Mouse (Mus musculus) hindbrain, embryonic 16.5 days (tissue): ENCODE measurements around the gene Eef1akmt2. TPM values are rescaled to one million over a fixed set of nuclear protein-coding genes. Genes with fewer than 3 reads are reported as not detected.

Experiments used
- ATAC-seq: fragments of 200-750 bp; cut with Nextera tagmentation; 2 replicates; pipeline ENCODE4 v1.8.0; 2017; ENCODE audit warnings: moderate TSS enrichment, moderate library complexity
- H3K27ac ChIP-seq: fragments of 300-500 bp; sonication (generic); 2 replicates; pipeline ENCODE4 v1.5.1; 2014; ENCODE audit warnings: low read depth, mild to moderate bottlenecking, control low read depth, low read length, moderate library complexity
- H3K27me3 ChIP-seq: fragments of 300-500 bp; sonication (generic); replicated peaks from 2 replicates; pipeline ENCODE4 v1.6.1; 2014; ENCODE audit warnings: low read length; ENCODE audit not compliant: control insufficient read depth, insufficient read depth
- H3K36me3 ChIP-seq: fragments of 300-500 bp; sonication (generic); 2 replicates; pipeline ENCODE4 v1.6.1; 2014; ENCODE audit warnings: mild to moderate bottlenecking, low read length, moderate library complexity, mixed read lengths; ENCODE audit not compliant: control insufficient read depth, insufficient read depth
- H3K4me1 ChIP-seq: fragments of 300-500 bp; sonication (generic); 2 replicates; pipeline ENCODE4 v1.6.1; 2014; ENCODE audit warnings: low read depth, low read length; ENCODE audit not compliant: control insufficient read depth, insufficient read depth
- H3K4me2 ChIP-seq: fragments of 300-500 bp; sonication (generic); 2 replicates; pipeline ENCODE4 v1.6.1; 2014; ENCODE audit warnings: mild to moderate bottlenecking, low read length, control low read depth, moderate library complexity
- H3K4me3 ChIP-seq: fragments of 300-500 bp; sonication (generic); 2 replicates; pipeline ENCODE4 v1.5.1; 2014; ENCODE audit warnings: mild to moderate bottlenecking, low read length, control low read depth, moderate library complexity
- H3K9ac ChIP-seq: fragments of 300-500 bp; sonication (generic); 2 replicates; pipeline ENCODE4 v1.6.1; 2014; ENCODE audit warnings: low read depth, mild to moderate bottlenecking, control low read depth, low read length, moderate library complexity
- H3K9me3 ChIP-seq: fragments of 300-500 bp; sonication (generic); 2 replicates; pipeline ENCODE4 v1.6.1; 2014; ENCODE audit warnings: mild to moderate bottlenecking, low read length, moderate library complexity; ENCODE audit not compliant: control insufficient read depth
- WGBS: fragments of 180-500 bp; shearing (Covaris S2); extraction: QIAGEN DNeasy Blood & Tissue Kit; methylation state at CpG from one replicate; pipeline ENCODE4 v1.1.7; 2014; 5-methylcytosine and 5-hydroxymethylcytosine counted together
- polyA plus RNA-seq: library from polyadenylated mRNA; unstranded; fragments of >200 nt; fragmentation: Nextera tagmentation; extraction: Ambion mirVana; gene quantifications from 2 replicates; pipeline ENCODE4 v1.2.1, GENCODE M21; 2015

Gene Eef1akmt2
- polyA plus RNA-seq, 1 experiment from 2014 or later: 87.6 TPM

DNA sequence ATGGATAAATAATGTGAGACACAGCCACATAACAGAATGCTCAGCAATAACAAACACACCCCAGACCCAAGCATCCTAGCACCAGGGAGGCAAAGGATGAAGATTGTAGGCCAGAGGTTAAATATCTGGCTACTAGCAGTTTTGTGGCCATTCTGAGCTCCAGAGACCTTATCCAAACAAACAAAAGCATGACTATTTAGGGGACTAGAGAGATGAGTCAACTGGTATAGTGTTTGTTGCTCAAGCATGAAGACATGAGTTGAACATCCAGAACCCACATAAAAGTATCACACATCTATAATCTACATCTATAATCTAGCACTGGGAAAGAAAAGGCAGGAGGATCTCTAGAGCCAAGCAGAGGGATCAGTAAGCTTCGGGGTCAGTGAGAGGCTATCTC lies 10.0 kb downstream of the Eef1akmt2 start:
- ATAC-seq: no peak
- Histone ChIP-seq H3K4me2 (no peak overlapping the region), H3K27me3 (no peaks in the 10 kb centered on the region), H3K4me1 (no peaks in the 10 kb centered on the region), H3K36me3 (peaks cover 8% of the 10 kb centered on the region), H3K9ac (no peak overlapping the region), H3K9me3 (no peaks in the 10 kb centered on the region), H3K27ac (no peak overlapping the region), H3K4me3 (no peak overlapping the region)
- 93% methylated on average over 1 of the region's 1 CpGs for WGBS

DNA sequence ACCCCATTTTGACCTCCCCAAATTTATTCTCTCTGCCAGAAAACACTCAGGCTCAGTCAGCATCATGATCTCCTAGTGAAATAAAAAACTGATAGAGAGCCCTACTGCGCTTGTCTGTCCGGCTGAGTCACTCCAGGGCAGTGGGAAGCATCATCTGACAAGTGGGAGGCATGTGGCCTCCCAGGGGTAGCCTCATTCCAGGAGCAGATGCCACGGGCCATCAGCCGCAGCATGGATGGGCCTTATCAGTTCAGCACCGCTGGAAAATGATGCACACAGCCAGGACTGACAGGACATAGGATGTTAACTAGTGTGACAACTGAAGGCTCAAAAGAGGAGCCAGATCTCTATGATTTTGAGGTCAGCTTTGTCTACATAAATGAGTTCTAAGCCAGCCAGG lies 11.2 kb downstream of the Eef1akmt2 start:
- no peaks in the 10 kb centered on the region for H3K9me3 ChIP-seq
- H3K27ac ChIP-seq: no peak overlapping the region
- H3K4me2 ChIP-seq: no peak overlapping the region
- whole genome bisulfite sequencing: 68% methylated on average over 5 of the region's 5 CpGs
- H3K9ac ChIP-seq: no peak overlapping the region
- H3K36me3 ChIP-seq: peaks cover 5% of the 10 kb centered on the region
- no peak for ATAC-seq
- no peaks in the 10 kb centered on the region for H3K4me1 ChIP-seq
- no peak overlapping the region for H3K4me3 ChIP-seq
- no peaks in the 10 kb centered on the region for H3K27me3 ChIP-seq

DNA sequence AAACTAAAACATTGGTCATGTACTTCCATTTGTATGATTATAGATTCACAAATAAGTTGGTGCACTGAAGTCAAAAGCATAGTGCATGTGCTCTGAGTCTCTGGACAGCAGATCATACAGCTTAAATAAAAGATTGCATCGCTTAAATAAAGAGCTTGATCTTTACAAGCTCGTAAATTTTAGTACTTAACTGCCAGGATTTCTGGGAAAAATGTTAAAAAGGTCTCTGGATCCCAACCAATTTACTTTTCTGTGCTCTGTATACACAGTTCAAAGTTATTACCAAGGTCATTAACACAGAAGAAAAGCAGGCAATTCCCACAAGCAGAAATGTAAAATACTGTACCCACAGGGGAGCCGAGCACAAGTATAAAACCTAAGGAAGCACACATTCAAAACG lies 21.5 kb downstream of the Eef1akmt2 start:
- H3K9me3 ChIP-seq: no peaks in the 10 kb centered on the region
- H3K4me3 ChIP-seq: no peak overlapping the region
- H3K27ac ChIP-seq: no peak overlapping the region
- ATAC-seq: no peak
- peaks cover 14% of the 10 kb centered on the region for H3K36me3 ChIP-seq
- WGBS: 70% methylated on average over 4 of the region's 4 CpGs
- H3K4me2 ChIP-seq: no peak overlapping the region
- H3K4me1 ChIP-seq: no peaks in the 10 kb centered on the region
- H3K27me3 ChIP-seq: no peaks in the 10 kb centered on the region
- H3K9ac ChIP-seq: no peak overlapping the region

DNA sequence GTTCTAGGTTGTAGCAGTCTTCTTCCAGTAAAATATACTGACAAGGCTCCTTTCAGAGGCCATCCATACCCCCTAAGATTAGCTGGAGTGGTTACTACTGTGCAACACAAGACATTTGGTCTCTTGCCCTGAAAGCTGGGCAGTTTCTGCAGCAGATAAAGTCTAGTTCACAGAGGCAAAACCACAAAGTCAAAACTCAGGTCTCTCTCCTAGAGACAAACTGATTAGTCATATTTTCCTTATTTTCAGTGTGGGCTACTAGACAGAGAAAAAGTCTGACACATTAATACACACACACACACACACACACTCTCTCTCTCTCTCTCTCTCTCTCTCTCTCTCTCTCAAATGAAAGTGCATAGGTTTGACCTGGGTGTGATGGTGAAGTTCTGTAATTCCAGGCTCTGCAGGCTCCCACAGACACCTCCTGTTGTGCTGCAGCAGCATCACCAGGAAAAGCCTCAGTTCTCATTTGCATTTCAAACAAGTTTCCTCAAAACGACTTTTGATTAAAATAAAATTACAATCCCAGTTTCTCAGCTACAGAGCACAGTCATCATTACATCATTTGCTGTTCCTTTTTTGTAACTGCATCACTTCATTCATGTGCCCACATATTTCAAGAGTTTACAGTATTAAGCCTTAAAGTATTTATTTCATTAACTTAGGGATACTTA lies 28.0 kb downstream of the Eef1akmt2 start:
- Histone ChIP-seq H3K27me3 (no peaks in the 10 kb centered on the region), H3K27ac (no peak overlapping the region), H3K4me3 (no peak overlapping the region), H3K36me3 (peaks cover 7% of the 10 kb centered on the region), H3K4me2 (no peak overlapping the region), H3K9ac (no peak overlapping the region), H3K4me1 (no peaks in the 10 kb centered on the region), H3K9me3 (no peaks in the 10 kb centered on the region)
- WGBS: 14% methylated on average over 1 of the region's 1 CpGs
- ATAC-seq: no peak

DNA sequence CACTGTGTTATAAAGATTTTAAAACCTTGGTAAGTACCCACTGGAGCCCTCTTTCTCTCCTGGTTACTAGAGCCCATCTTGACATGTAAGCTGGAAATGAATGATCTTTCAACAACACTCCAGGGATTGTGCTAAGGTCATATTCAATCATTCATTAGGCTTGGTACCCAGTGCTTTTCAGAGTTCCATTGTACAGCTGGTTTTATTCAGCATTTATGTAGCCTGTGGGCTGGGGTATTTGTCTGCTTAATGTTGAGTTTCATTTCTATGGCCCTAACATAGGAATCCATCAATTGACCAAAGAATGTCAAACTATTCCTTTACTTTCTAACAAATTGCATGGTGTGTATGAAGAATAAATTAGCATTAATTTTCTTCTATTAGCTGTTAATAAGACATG lies 28.6 kb downstream of the Eef1akmt2 start:
- Histone ChIP-seq H3K9ac (no peak overlapping the region), H3K27me3 (no peaks in the 10 kb centered on the region), H3K4me3 (no peak overlapping the region), H3K27ac (no peak overlapping the region), H3K4me2 (no peak overlapping the region), H3K4me1 (no peaks in the 10 kb centered on the region), H3K9me3 (no peaks in the 10 kb centered on the region), H3K36me3 (peaks cover 7% of the 10 kb centered on the region)
- no peak for ATAC-seq

DNA sequence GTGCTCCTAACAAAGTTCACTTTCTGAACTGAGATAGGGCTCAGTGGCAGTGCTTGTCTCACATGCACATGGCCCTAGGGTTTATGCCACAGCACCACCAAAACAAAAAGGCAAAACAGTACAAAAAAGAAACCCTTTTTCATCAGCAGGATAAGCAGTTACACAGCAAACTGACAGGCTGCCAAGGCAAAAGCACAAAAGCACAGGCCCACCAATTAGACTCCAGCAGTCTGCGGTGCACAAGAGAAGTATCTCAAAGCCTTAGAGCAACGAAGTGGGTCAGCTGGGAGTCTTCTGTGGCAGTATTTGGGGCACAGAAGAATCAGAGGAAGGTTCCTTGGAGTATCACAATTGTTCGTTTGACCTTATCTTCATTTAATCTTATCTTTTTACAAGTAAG lies 31.8 kb downstream of the Eef1akmt2 start:
- Histone ChIP-seq H3K36me3 (peaks cover 4% of the 10 kb centered on the region; the same call in 1 of the 2 replicates), H3K9me3 (no peaks in the 10 kb centered on the region), H3K9ac (no peak overlapping the region), H3K4me3 (no peak overlapping the region), H3K4me2 (no peak overlapping the region), H3K27ac (no peak overlapping the region), H3K4me1 (no peaks in the 10 kb centered on the region), H3K27me3 (no peaks in the 10 kb centered on the region)
- 69% methylated on average over 3 of the region's 3 CpGs for WGBS
- ATAC-seq: no peak

DNA sequence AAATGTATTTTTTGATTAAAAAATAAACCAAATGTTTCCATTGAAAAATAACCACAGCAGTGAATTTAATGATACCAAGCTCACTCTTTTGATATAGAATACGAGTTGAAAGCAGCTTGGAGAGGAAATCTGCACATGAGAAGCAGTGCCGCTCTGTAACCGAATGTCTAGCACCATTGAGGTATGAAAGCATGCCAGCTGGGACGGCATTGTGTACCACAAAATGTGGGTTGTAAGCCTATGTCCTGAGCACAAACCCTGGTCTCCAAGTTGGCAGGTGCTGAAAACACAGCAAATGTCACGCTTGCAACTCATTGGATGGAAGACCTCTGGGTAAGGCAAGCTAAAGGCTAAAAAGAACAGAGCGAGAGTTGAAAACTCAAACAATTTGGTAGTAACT lies 35.4 kb downstream of the Eef1akmt2 start:
- ATAC-seq: no peak
- Histone ChIP-seq H3K27me3 (no peaks in the 10 kb centered on the region), H3K27ac (no peak overlapping the region), H3K9me3 (no peaks in the 10 kb centered on the region), H3K4me3 (no peak overlapping the region), H3K4me1 (peaks cover 8% of the 10 kb centered on the region), H3K9ac (no peak overlapping the region), H3K36me3 (no peaks in the 10 kb centered on the region), H3K4me2 (no peak overlapping the region)
- WGBS: 67% methylated on average over 6 of the region's 6 CpGs

DNA sequence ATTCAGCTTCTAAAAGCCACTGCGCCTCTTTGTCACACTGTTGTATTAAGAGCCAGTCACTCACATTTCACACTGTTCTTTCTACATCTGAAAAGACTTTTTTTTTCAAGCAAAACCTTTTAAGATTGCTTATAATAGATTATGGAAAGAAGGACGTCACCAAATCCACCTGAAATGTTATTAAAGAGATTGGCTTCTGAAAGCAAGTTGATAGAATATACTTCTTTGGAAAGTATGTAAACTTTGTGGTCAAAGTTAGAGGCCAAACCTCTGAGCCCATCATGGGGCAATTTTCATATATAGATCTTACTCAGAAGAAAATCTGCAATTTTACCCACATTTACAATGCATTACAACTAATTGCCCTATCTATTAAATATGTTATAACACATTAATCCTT lies 35.9 kb downstream of the Eef1akmt2 start:
- Histone ChIP-seq H3K4me1 (peaks cover 13% of the 10 kb centered on the region), H3K9ac (no peak overlapping the region), H3K9me3 (no peaks in the 10 kb centered on the region), H3K4me2 (no peak overlapping the region), H3K4me3 (no peak overlapping the region), H3K27me3 (no peaks in the 10 kb centered on the region), H3K27ac (no peak overlapping the region), H3K36me3 (no peaks in the 10 kb centered on the region)
- no peak for ATAC-seq
- 66% methylated on average over 2 of the region's 2 CpGs for WGBS

DNA sequence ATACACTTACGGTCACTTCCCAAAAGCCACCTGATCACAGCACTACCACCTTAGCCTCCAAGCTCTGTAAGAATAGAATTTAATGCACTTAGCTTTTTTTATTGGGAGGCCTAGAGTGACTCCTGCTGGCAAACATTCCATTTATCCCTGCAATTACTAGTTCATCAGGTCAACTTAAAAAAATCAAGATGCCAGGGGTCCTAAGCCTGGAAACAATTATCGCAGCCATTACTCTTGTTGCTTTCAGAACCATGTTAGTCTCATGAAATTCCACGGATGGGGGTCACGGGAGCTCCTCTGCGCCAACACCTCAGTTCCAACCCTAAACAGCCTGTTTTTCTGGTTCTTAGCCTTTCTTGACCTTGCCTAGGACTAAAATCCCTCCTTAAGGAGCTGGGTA lies 37.4 kb downstream of the Eef1akmt2 start:
- H3K27me3 ChIP-seq: no peaks in the 10 kb centered on the region
- H3K27ac ChIP-seq: no peak overlapping the region
- no peak overlapping the region for H3K4me3 ChIP-seq
- H3K4me1 ChIP-seq: peaks cover 24% of the 10 kb centered on the region
- WGBS: 84% methylated on average over 5 of the region's 5 CpGs
- H3K36me3 ChIP-seq: no peaks in the 10 kb centered on the region
- no peak overlapping the region for H3K9ac ChIP-seq
- ATAC-seq: no peak
- H3K9me3 ChIP-seq: no peaks in the 10 kb centered on the region
- no peak overlapping the region for H3K4me2 ChIP-seq

DNA sequence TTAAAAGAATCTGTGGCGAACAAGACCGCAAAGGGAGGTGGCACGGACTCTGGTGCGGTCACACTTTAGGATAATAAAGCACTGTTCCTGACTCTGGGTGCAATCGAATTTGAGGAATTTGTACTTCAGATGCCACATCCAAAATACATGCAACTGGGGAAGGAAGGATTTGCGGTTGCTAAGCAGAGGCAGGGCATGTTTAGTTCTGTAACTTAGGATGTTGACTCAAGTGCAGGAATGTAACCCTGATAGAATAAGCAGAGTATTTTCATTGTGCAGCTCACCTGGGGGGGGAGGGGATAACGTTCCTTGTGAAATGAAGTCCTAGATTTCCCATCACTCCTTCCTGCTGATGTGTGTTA lies 38.4 kb downstream of the Eef1akmt2 start:
- Histone ChIP-seq H3K4me1 (peaks cover 33% of the 10 kb centered on the region), H3K9ac (peak overlapping the region; percentile 79), H3K9me3 (no peaks in the 10 kb centered on the region), H3K27ac (peak overlapping the region; percentile 88), H3K27me3 (no peaks in the 10 kb centered on the region), H3K4me3 (peak overlapping the region; percentile 83), H3K4me2 (peak overlapping the region; percentile 93), H3K36me3 (no peaks in the 10 kb centered on the region)
- no peak; the same call in 1 of the 2 replicates for ATAC-seq
- 2% methylated on average over 7 of the region's 7 CpGs for WGBS
